Mouse (Mus musculus): ENCODE measurements around the gene Dach2. TPM values are rescaled to one million over a fixed set of nuclear protein-coding genes. Genes with fewer than 3 reads are reported as not detected.

Dach2 gene
- total and polyA plus RNA-seq, 3 experiments = 0.13 TPM; not detected in 2

DNA sequence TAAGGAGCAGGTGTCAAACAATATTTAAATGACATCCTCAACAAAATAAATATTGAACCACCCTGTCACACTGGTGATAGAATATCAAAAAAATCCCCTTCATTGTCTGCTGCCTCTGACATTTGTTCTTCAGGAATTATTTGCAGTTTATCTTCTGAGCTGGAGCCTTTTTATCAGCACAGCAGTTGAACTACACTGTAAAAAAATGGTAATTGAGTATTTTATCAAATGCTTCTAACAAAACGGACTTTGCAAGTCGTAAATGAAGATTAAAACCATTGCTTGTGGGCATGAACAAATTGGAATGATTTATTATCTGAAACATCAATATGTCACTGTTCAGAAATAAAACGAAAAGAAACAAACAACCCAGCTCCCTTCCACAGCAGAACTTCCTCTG lies 97.1 kb downstream of the Dach2 start:
- no peaks in the 10 kb centered on the region for H3K27me3 ChIP-seq (replicated peaks)
- no peaks in the 10 kb centered on the region for H3K36me3 ChIP-seq (replicated peaks in 1 of 2; ENCODE audit: control insufficient read depth in 1 of 2, insufficient read depth in 1 of 2, low read length in 1 of 2)
- dilution Hi-C loops (cut with MboI; ENCODE audit: extremely low pct_ligation_motif_present, extremely low pct_unique_long_range_greater_than_20kb, low sequenced_read_pairs) = no loop called here
- H3K4me2 ChIP-seq (ENCODE audit: insufficient read depth, low read depth, poor library complexity, severe bottlenecking) = no peak overlapping the region
- in situ Hi-C loops (cut with MboI; ENCODE audit: low pct_ligation_motif_present, low pct_unique_long_range_greater_than_20kb, low sequenced_read_pairs) = no loop called here
- no peaks in the 10 kb centered on the region for H3K79me2 ChIP-seq (replicated peaks; ENCODE audit: control insufficient read depth, extremely low read depth, insufficient read depth, poor library complexity, severe bottlenecking)
- no peak overlapping the region for H3K27ac ChIP-seq (ENCODE audit: insufficient read depth, low read depth)
- no peaks in the 10 kb centered on the region for H3K9me3 ChIP-seq (replicated peaks; ENCODE audit: low read length)
- no peaks in the 10 kb centered on the region for H3K4me1 ChIP-seq (ENCODE audit: control insufficient read depth in 1 of 2, insufficient read depth in 2 of 2)
- no peak overlapping the region for H3K9ac ChIP-seq (ENCODE audit: insufficient read depth, low read depth)
- no peak for DNase-seq (ENCODE audit: extremely low read depth)
- TF ChIP-seq ZKSCAN1 (IDR thresholded peaks at IDR 0.05; ENCODE audit: borderline replicate concordance, low read depth, low read length) (no peak), NELFE (IDR thresholded peaks at IDR 0.05; ENCODE audit: low read depth, low read length) (no peak), POLR2A (IDR thresholded peaks at IDR 0.05; ENCODE audit: low read depth, low read length) (no peak), POLR2AphosphoS2 (IDR thresholded peaks at IDR 0.05; ENCODE audit: low read depth, low read length) (no peak), E2F4 (IDR thresholded peaks at IDR 0.05; ENCODE audit: insufficient replicate concordance, low read depth, low read length) (no peak), KAT2A (IDR thresholded peaks at IDR 0.05; ENCODE audit: insufficient replicate concordance, low read length) (no peak), JUN (IDR thresholded peaks at IDR 0.05; ENCODE audit: insufficient read depth, low read depth, low read length) (no peak), SIN3A (IDR thresholded peaks at IDR 0.05; ENCODE audit: low read length) (no peak), ZNF384 (IDR thresholded peaks at IDR 0.05; ENCODE audit: low read depth, low read length) (no peak), RAD21 (IDR thresholded peaks at IDR 0.05; ENCODE audit: low read depth, low read length) (no peak)
- H3K4me3 ChIP-seq (replicated peaks in 1 of 3; ENCODE audit: low read depth in 2 of 3, low read length in 2 of 3, poor library complexity in 1 of 3) = no peak overlapping the region

DNA sequence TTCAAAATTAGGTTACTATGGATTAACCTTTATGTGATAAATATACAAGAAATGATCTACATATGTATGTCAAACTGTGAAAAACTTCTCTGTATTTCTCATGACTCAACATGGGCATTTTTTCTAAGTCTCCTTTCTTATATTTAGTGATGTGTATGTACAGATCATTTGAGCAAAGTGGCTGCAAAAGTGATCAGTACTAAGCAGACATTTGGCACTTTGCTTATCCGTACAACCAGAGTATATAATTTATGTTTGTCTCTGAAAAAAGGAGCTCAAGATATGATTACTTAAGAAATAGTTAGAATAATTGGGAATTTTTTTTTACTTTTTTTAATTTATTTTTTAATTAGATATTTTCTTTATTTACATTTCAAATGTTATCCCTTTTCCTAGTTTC lies 111.4 kb downstream of the Dach2 start:
- DNase-seq (ENCODE audit: extremely low read depth) = no peak

More for the DNA sequence above, 111.4 kb downstream of the Dach2 start:
- TF ChIP-seq MEF2A (IDR thresholded peaks at IDR 0.05; ENCODE audit: borderline replicate concordance, low read depth, low read length) (no peak), PAX5 (IDR thresholded peaks at IDR 0.05; ENCODE audit: low read length) (no peak), MAX (IDR thresholded peaks at IDR 0.05; ENCODE audit: low read length) (no peak), E2F4 (IDR thresholded peaks at IDR 0.05; ENCODE audit: insufficient replicate concordance, low read depth, low read length) (no peak), RCOR1 (conservative IDR thresholded peaks at IDR 0.05; ENCODE audit: low read depth, low read length) (no peak), USF2 (conservative IDR thresholded peaks at IDR 0.05; ENCODE audit: low read depth, low read length) (no peak), NRF1 (IDR thresholded peaks at IDR 0.05; ENCODE audit: low read depth, low read length) (no peak), ETS1 (conservative IDR thresholded peaks at IDR 0.05; ENCODE audit: low read depth, low read length) (no peak), JUN (IDR thresholded peaks at IDR 0.05; ENCODE audit: insufficient read depth, low read depth, low read length) (no peak), POLR2A (IDR thresholded peaks at IDR 0.05; ENCODE audit: low read depth, low read length) (no peak), GABPA (IDR thresholded peaks at IDR 0.05; ENCODE audit: insufficient replicate concordance, low read depth, low read length) (no peak), BHLHE40 (IDR thresholded peaks at IDR 0.05; ENCODE audit: low read depth, low read length) (no peak), HCFC1 (IDR thresholded peaks at IDR 0.05; ENCODE audit: low read depth, low read length) (no peak)
- Histone ChIP-seq H3K79me2 (replicated peaks; ENCODE audit: control insufficient read depth, extremely low read depth, insufficient read depth, poor library complexity, severe bottlenecking) (no peaks in the 10 kb centered on the region), H3K9ac (ENCODE audit: insufficient read depth, low read depth) (no peak overlapping the region), H3K4me3 (replicated peaks in 1 of 3; ENCODE audit: low read depth in 2 of 3, low read length in 2 of 3, poor library complexity in 1 of 3) (no peak overlapping the region), H3K4me1 (ENCODE audit: control insufficient read depth in 1 of 2, insufficient read depth in 2 of 2) (no peaks in the 10 kb centered on the region), H3K27ac (ENCODE audit: insufficient read depth, low read depth) (no peak overlapping the region), H3K36me3 (replicated peaks in 1 of 2; ENCODE audit: control insufficient read depth in 1 of 2, insufficient read depth in 1 of 2, low read length in 1 of 2) (no peaks in the 10 kb centered on the region), H3K9me3 (replicated peaks; ENCODE audit: low read length) (no peaks in the 10 kb centered on the region), H3K4me2 (ENCODE audit: insufficient read depth, low read depth, poor library complexity, severe bottlenecking) (no peak overlapping the region), H3K27me3 (replicated peaks) (no peaks in the 10 kb centered on the region)
- dilution Hi-C loops (cut with MboI; ENCODE audit: extremely low pct_ligation_motif_present, extremely low pct_unique_long_range_greater_than_20kb, low sequenced_read_pairs) (no loop called here), in situ Hi-C loops (cut with MboI; ENCODE audit: low pct_ligation_motif_present, low pct_unique_long_range_greater_than_20kb, low sequenced_read_pairs) (no loop called here)

All from CH12.LX (cell line).